Mouse (Mus musculus) cerebellum, postnatal 14 days (tissue): Measurements from ENCODE around the gene Tubgcp4.

Experiments
- DNase-seq, 2 experiments: peaks; one replicate each; pipeline ENCODE4 v3.0.0; 2021; ENCODE audit warnings: mixed read lengths in 2 of 2

The Tubgcp4 gene

GRCm38 (mm10) chr2:121204276-121204675 is 33.8 kb downstream of the Tubgcp4 start:
- no peak for DNase-seq

GRCm38 (mm10) chr2:121206541-121206940 is 36.1 kb downstream of the Tubgcp4 start:
- no peak for DNase-seq

- no peak for DNase-seq
These were observed 44.0 kb downstream of the Tubgcp4 start for GRCm38 (mm10) chr2:121214491-121214890.

DNA sequence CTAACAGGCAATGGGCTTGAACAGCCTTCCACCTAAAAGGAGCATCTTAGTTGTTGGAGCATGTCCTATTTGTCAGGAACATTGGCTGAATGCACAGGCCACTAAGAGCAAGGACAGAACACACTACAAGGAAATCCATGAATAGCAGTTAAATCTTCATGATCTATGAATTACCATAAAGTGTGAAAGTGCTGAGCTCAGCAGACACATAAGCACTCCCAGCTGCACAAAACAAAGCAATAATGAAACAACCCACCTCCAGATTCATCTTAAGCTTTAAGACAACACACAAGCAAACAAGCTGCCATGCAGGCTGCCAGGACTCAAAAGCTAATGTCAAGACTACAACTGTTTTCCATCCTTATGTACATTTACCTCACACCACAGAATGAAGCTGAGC is 48.7 kb downstream of the Tubgcp4 start:
- no peak for DNase-seq

DNA sequence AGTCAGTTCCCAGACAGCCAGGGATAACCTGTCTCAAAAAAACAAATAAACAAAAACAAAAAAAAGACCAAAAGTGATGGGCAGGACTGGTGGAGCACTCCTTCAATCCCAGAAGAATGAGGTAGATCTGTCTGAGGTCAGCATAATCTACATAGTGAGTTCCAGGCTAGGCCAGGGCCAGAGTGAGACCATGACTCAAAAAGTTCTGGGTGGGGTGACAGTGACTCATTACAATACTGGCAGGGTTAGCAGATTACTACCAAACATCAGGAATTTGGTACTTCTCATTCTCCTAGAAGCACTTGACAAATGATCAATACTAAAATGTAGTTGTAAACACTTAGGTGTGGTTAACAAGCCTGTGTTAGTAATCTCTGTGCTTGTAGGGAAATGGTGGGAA is 49.5 kb downstream of the Tubgcp4 start:
- DNase-seq = no peak

- DNase-seq = peak; percentile 44 to 51
These were observed 52.6 kb downstream of the Tubgcp4 start for GRCm38 (mm10) chr2:121223010-121223409.

DNA sequence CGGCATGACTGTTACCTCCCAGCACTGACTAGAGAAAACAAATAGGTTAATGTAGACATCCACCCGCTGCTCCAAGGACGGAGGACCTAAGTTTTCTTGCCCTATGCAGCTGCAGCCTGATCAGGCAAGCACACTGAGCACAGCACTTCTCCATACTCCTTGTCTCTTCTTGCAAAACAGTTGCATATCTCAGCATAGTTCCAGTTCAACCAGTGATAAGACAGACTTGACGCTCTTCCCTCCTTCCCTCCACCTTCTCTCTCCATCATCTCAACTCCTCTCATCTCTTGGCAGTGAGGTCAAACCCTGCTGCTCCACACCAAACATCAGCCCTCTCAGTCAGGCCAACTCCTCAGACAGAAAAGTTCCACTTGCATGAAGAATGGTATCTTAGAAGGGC is 57.7 kb downstream of the Tubgcp4 start:
- no peak for DNase-seq

- no peak for DNase-seq
These were observed 65.1 kb downstream of the Tubgcp4 start for GRCm38 (mm10) chr2:121235460-121236072.

GRCm38 (mm10) chr2:121239426-121239825 is 69.0 kb downstream of the Tubgcp4 start:
- DNase-seq = no peak

GRCm38 (mm10) chr2:121244099-121244498 is 73.6 kb downstream of the Tubgcp4 start:
- DNase-seq = no peak
